Mouse (Mus musculus): ENCODE data around the gene Immp2l. TPM values are rescaled to one million over a fixed set of nuclear protein-coding genes. Genes with fewer than 3 reads are reported as not detected.

The Immp2l gene
- polyA plus RNA-seq, 1 experiment from 2014 or later = 8.1 TPM

DNA sequence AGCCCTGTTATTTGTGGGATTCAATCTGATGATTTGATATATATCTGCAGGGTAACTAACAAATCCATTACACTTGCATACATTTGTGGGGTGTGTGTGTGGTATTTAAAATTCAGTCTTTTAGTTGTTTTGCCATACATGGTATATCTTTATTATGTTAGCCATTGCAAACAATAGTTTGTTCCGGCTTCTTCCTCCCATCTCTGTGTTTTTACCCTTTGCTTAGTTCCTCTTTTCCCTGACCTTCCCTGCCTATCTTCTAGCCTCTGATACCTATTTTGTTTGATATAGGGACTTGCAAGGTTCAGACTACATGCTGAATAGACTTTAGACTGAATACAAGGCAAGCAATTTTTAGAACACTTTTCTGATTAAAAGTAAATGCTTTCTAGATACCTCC is 254.0 kb downstream of the Immp2l start:
- Histone ChIP-seq H3K9me3 (ENCODE audit: control insufficient read depth, low read length) (no peaks in the 10 kb centered on the region), H3K4me3 (ENCODE audit: low read depth, low read length) (no peak overlapping the region), H3K4me1 (ENCODE audit: control insufficient read depth, insufficient read depth, low read length) (no peaks in the 10 kb centered on the region), H3K27ac (replicated peaks; ENCODE audit: low read depth, low read length) (no peak overlapping the region), H3K9ac (ENCODE audit: low read length) (no peak overlapping the region), H3K27me3 (ENCODE audit: control insufficient read depth, insufficient read depth, low read length) (no peaks in the 10 kb centered on the region), H3K36me3 (ENCODE audit: control insufficient read depth, insufficient read depth, low read length) (no peaks in the 10 kb centered on the region), H3K4me2 (ENCODE audit: low read depth, severe bottlenecking) (no peak overlapping the region)
- ATAC-seq (ENCODE audit: insufficient number of reproducible peaks, low FRiP score, low TSS enrichment, low read depth) (no peak), DNase-seq (ENCODE audit: low spot score) (no peak)
- 89% methylated on average over 1 of the region's 1 CpGs for WGBS

DNA sequence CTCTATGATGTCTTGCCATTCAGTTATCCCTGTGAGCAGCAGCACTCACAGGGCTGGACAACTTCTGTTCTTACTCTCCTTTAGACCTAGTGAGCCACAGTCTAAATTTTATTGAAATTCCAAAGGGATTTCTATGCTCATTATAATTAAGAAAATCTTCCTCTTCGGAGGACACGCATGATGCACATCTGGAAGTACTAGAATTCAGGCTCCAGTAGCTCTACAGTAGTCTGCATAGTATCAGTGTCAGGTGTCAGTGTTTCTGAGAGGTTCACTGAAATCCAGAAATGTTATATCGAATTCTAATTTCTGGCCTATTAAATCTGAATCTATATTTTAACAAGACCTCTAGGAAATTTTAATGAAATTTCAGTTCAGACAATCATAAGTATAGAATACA is 265.2 kb downstream of the Immp2l start:
- no peaks in the 10 kb centered on the region for H3K27me3 ChIP-seq (ENCODE audit: control insufficient read depth, insufficient read depth, low read length)
- H3K9me3 ChIP-seq (ENCODE audit: control insufficient read depth, low read length) = no peaks in the 10 kb centered on the region
- H3K36me3 ChIP-seq (ENCODE audit: control insufficient read depth, insufficient read depth, low read length) = no peaks in the 10 kb centered on the region
- H3K9ac ChIP-seq (ENCODE audit: low read length) = no peak overlapping the region
- H3K4me3 ChIP-seq (ENCODE audit: low read depth, low read length) = no peak overlapping the region
- no peak overlapping the region for H3K27ac ChIP-seq (replicated peaks; ENCODE audit: low read depth, low read length)
- ATAC-seq (ENCODE audit: insufficient number of reproducible peaks, low FRiP score, low TSS enrichment, low read depth) (no peak), DNase-seq (ENCODE audit: low spot score) (no peak)
- no peaks in the 10 kb centered on the region for H3K4me1 ChIP-seq (ENCODE audit: control insufficient read depth, insufficient read depth, low read length)
- 55% methylated on average over 3 of the region's 3 CpGs for WGBS
- no peak overlapping the region for H3K4me2 ChIP-seq (ENCODE audit: low read depth, severe bottlenecking)

DNA sequence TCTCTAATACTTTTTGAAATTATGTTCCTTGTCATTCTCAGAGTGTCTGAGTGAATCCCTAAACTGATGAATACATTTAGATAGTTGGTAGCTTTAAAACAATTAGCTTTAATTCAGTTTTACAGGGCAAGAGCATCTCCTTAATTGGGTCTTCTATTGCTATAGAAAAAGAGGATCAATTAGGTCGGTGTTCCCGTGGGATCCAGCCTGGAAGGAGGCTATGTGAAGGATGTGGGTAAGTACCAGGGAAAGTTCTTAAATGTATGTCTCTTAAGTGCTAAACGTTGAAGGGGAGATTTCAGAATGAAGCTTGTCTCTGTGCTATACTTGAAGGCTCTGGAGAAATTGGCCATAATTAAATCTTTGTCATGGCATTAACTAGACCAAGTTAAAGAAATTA is 283.1 kb downstream of the Immp2l start:
- Histone ChIP-seq H3K4me2 (ENCODE audit: low read depth, severe bottlenecking) (no peak overlapping the region), H3K9ac (ENCODE audit: low read length) (no peak overlapping the region), H3K27ac (replicated peaks; ENCODE audit: low read depth, low read length) (no peak overlapping the region), H3K4me1 (ENCODE audit: control insufficient read depth, insufficient read depth, low read length) (no peaks in the 10 kb centered on the region), H3K4me3 (ENCODE audit: low read depth, low read length) (no peak overlapping the region), H3K27me3 (ENCODE audit: control insufficient read depth, insufficient read depth, low read length) (no peaks in the 10 kb centered on the region), H3K9me3 (ENCODE audit: control insufficient read depth, low read length) (no peaks in the 10 kb centered on the region), H3K36me3 (ENCODE audit: control insufficient read depth, insufficient read depth, low read length) (no peaks in the 10 kb centered on the region)
- no peak for DNase-seq (ENCODE audit: low spot score)
- WGBS = 68% methylated on average over 3 of the region's 3 CpGs
- no peak for ATAC-seq (ENCODE audit: insufficient number of reproducible peaks, low FRiP score, low TSS enrichment, low read depth)

DNA sequence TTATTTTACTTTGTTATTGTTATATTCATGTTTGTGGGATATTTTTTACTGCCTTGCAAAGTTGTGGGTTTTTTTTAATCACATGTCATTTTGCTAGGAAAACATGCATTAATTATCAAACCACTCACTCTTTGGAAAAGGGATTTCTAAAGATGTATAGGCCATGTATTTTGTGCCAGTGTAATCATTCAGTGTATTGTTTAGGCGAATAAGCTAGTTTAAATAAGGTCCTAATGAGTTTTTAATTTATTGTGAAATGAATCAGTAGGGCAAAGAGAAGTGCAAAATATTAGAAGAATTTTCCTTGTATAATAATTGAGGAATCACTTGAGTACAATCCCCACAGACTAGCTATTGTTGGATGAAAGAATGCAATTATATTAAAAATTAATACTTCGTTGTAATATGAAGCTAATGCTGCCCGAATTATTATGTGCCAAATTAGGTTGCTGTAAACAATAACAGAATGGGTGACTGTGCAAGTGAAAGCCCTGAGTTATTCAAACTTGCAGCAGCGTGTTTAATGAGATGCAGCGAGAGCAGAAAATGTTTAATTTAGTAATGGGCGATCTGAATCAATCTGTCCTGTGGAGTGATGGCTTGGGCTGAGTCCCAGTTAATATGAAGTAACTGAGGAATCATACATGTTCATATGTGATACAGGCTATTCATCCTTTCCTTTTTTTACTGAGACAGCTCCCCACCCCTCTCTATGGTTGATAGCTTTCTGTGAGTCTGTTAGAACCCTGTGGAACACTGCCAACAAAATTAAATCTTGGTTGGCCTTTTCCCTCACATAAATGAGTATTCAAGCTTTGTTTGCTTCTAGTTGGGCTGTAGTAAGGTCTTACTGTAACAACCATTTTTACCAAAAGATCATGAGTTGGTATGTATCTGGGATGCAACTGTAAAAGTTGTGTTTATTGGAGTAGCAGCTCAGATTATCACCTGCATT is 285.1 kb downstream of the Immp2l start:
- H3K9ac ChIP-seq (ENCODE audit: low read length) = no peak overlapping the region
- ATAC-seq (ENCODE audit: insufficient number of reproducible peaks, low FRiP score, low TSS enrichment, low read depth) = no peak
- DNase-seq (ENCODE audit: low spot score) = no peak
- no peak overlapping the region for H3K27ac ChIP-seq (replicated peaks; ENCODE audit: low read depth, low read length)
- no peaks in the 10 kb centered on the region for H3K27me3 ChIP-seq (ENCODE audit: control insufficient read depth, insufficient read depth, low read length)
- H3K4me2 ChIP-seq (ENCODE audit: low read depth, severe bottlenecking) = no peak overlapping the region
- H3K4me3 ChIP-seq (ENCODE audit: low read depth, low read length) = no peak overlapping the region
- H3K4me1 ChIP-seq (ENCODE audit: control insufficient read depth, insufficient read depth, low read length) = no peaks in the 10 kb centered on the region
- no peaks in the 10 kb centered on the region for H3K9me3 ChIP-seq (ENCODE audit: control insufficient read depth, low read length)
- WGBS = 90% methylated on average over 6 of the region's 6 CpGs
- H3K36me3 ChIP-seq (ENCODE audit: control insufficient read depth, insufficient read depth, low read length) = no peaks in the 10 kb centered on the region

DNA sequence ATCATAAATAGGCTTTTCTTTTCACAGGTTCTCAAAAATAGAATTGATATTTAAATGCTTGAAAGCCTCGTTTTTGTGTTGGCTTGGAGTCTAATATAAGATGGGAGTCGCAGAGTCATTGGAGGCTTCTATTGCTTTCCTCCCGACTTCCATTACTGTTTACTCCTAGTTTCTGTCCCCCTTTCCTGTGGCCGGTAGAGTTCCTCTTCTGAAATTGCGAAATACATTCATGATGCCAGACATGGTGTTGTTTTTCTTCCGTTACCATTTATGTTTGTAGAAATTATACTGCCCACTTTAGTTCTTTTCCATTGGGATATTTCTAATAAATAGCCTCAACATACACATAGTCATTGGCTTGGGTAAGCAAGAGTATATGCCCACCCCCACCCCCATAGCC is 289.5 kb downstream of the Immp2l start:
- no peak for DNase-seq (ENCODE audit: low spot score)
- no peak overlapping the region for H3K4me3 ChIP-seq (ENCODE audit: low read depth, low read length)
- H3K9ac ChIP-seq (ENCODE audit: low read length) = no peak overlapping the region
- no peaks in the 10 kb centered on the region for H3K9me3 ChIP-seq (ENCODE audit: control insufficient read depth, low read length)
- no peaks in the 10 kb centered on the region for H3K27me3 ChIP-seq (ENCODE audit: control insufficient read depth, insufficient read depth, low read length)
- H3K4me1 ChIP-seq (ENCODE audit: control insufficient read depth, insufficient read depth, low read length) = peaks cover 8% of the 10 kb centered on the region; the same call in 1 of the 2 replicates
- H3K36me3 ChIP-seq (ENCODE audit: control insufficient read depth, insufficient read depth, low read length) = no peaks in the 10 kb centered on the region
- no peak overlapping the region for H3K4me2 ChIP-seq (ENCODE audit: low read depth, severe bottlenecking)
- 91% methylated on average over 6 of the region's 6 CpGs for WGBS
- no peak overlapping the region for H3K27ac ChIP-seq (replicated peaks; ENCODE audit: low read depth, low read length)
- no peak for ATAC-seq (ENCODE audit: insufficient number of reproducible peaks, low FRiP score, low TSS enrichment, low read depth)

DNA sequence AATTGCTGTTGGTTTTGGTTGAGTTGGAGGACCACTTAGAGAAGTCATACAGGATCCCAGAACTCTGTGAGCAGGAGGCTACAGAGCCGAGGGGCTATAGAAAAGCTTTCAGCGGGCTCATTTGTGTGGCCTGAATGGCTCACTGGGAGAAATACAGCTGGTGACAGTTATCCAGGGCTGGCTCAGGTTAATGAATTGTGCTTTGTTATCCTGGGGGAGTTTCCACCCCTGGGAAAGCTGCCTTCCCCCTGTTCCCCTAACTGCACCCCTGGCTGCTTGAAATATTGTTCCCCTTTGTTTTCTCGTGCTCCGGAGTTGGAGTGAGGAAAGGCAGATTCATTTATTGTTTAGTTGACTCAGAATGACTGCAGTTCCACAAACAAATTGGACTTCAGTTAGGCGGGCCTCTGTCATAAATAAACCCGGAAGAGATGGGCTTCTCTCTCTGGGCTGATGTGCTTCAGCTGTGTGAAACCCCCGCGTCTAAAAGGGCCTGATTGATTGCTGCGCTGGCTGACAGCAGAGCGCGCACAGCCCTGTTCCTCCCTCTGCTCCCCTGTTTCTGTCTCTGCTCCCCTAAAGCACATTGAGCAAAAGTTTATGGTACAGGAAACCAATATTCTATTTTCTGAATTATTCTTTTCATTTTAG is 291.0 kb downstream of the Immp2l start:
- peak overlapping the region; percentile 42; the same call in 1 of the 2 replicates for H3K27ac ChIP-seq (replicated peaks; ENCODE audit: low read depth, low read length)
- peaks cover 8% of the 10 kb centered on the region; the same call in 1 of the 2 replicates for H3K4me1 ChIP-seq (ENCODE audit: control insufficient read depth, insufficient read depth, low read length)
- peak overlapping the region; percentile 24; the same call in 1 of the 2 replicates for H3K4me2 ChIP-seq (ENCODE audit: low read depth, severe bottlenecking)
- WGBS = 10% methylated on average over 11 of the region's 11 CpGs
- no peaks in the 10 kb centered on the region for H3K36me3 ChIP-seq (ENCODE audit: control insufficient read depth, insufficient read depth, low read length)
- DNase-seq (ENCODE audit: low spot score) (peak; percentile 54), ATAC-seq (ENCODE audit: insufficient number of reproducible peaks, low FRiP score, low TSS enrichment, low read depth) (0 out of 2 replicates have a peak, but pooled peaks have one; percentile 51)
- H3K9ac ChIP-seq (ENCODE audit: low read length) = no peak overlapping the region
- no peaks in the 10 kb centered on the region for H3K27me3 ChIP-seq (ENCODE audit: control insufficient read depth, insufficient read depth, low read length)
- H3K4me3 ChIP-seq (ENCODE audit: low read depth, low read length) = no peak overlapping the region
- no peaks in the 10 kb centered on the region for H3K9me3 ChIP-seq (ENCODE audit: control insufficient read depth, low read length)

DNA sequence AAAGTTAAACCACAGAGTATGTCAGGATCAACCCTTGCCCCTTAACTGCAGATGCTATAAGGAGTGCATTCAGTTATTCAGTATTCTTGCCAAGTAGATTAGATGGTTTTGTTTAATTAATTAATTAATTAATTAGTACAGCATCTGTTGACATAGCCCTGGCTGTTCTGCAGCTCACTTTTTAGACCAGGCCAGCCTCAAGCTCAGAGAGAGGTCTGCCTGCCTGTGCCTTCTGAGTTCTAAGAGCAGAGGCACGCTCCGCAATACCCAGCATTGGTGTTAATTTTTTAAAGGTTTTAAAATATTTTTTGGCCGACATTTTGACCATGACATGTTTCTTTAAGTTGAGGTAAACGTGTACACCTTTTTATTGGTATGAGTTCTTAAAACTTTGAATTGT is 292.0 kb downstream of the Immp2l start:
- Histone ChIP-seq H3K9me3 (ENCODE audit: control insufficient read depth, low read length) (no peaks in the 10 kb centered on the region), H3K4me3 (ENCODE audit: low read depth, low read length) (no peak overlapping the region), H3K36me3 (ENCODE audit: control insufficient read depth, insufficient read depth, low read length) (no peaks in the 10 kb centered on the region), H3K27ac (replicated peaks; ENCODE audit: low read depth, low read length) (no peak overlapping the region), H3K4me1 (ENCODE audit: control insufficient read depth, insufficient read depth, low read length) (peaks cover 8% of the 10 kb centered on the region; the same call in 1 of the 2 replicates), H3K9ac (ENCODE audit: low read length) (no peak overlapping the region), H3K4me2 (ENCODE audit: low read depth, severe bottlenecking) (no peak overlapping the region), H3K27me3 (ENCODE audit: control insufficient read depth, insufficient read depth, low read length) (no peaks in the 10 kb centered on the region)
- ATAC-seq (ENCODE audit: insufficient number of reproducible peaks, low FRiP score, low TSS enrichment, low read depth) = no peak
- WGBS = 80% methylated on average over 4 of the region's 4 CpGs
- DNase-seq (ENCODE audit: low spot score) = no peak

DNA sequence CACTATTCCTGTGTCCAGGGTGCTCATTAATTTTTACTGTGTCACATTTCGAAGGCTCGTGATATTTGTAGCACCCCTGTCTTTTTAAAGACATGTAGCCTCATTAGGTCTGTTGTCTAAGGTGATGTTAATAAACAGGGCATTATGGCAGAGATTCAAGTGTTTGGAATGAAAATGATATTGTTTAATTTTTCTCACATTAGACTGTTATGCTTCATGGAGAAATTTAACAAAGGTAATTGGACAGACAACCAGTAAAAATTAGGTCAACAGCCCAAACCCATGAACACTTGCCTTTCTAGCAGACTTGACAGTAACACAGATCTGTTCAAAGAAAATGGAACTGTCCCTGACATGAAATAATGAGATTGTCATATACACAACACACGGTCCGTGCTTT is 292.5 kb downstream of the Immp2l start:
- Histone ChIP-seq H3K27ac (replicated peaks; ENCODE audit: low read depth, low read length) (no peak overlapping the region), H3K36me3 (ENCODE audit: control insufficient read depth, insufficient read depth, low read length) (no peaks in the 10 kb centered on the region), H3K27me3 (ENCODE audit: control insufficient read depth, insufficient read depth, low read length) (no peaks in the 10 kb centered on the region), H3K4me1 (ENCODE audit: control insufficient read depth, insufficient read depth, low read length) (peaks cover 8% of the 10 kb centered on the region; the same call in 1 of the 2 replicates), H3K9me3 (ENCODE audit: control insufficient read depth, low read length) (no peaks in the 10 kb centered on the region), H3K4me3 (ENCODE audit: low read depth, low read length) (no peak overlapping the region), H3K4me2 (ENCODE audit: low read depth, severe bottlenecking) (no peak overlapping the region), H3K9ac (ENCODE audit: low read length) (no peak overlapping the region)
- ATAC-seq (ENCODE audit: insufficient number of reproducible peaks, low FRiP score, low TSS enrichment, low read depth) (no peak), DNase-seq (ENCODE audit: low spot score) (no peak)
- 49% methylated on average over 4 of the region's 4 CpGs for WGBS

Data from limb, embryonic 11.5 days (tissue).